Mouse (Mus musculus) neural tube, embryonic 14.5 days (tissue): ENCODE results near the gene Iars. TPM values are rescaled to one million over a fixed set of nuclear protein-coding genes. Genes with fewer than 3 reads are reported as not detected.

Source experiments
- ATAC-seq: fragments of 200-750 bp; cut with Nextera tagmentation; 2 replicates; pipeline ENCODE4 v1.8.0; 2017; ENCODE audit warnings: low read depth, mild to moderate bottlenecking, moderate TSS enrichment, moderate library complexity
- H3K27ac ChIP-seq: fragments of 300-500 bp; sonication (generic); 2 replicates; pipeline ENCODE4 v1.5.1; 2014; ENCODE audit warnings: low read depth, mild to moderate bottlenecking, control low read depth, low read length, moderate library complexity, mixed read lengths
- H3K27me3 ChIP-seq: fragments of 300-500 bp; sonication (generic); 2 replicates; pipeline ENCODE4 v1.6.1; 2014; ENCODE audit warnings: low read length; ENCODE audit not compliant: control insufficient read depth, insufficient read depth
- H3K36me3 ChIP-seq: fragments of 300-500 bp; sonication (generic); 2 replicates; pipeline ENCODE4 v1.6.1; 2014; ENCODE audit warnings: low read length, mixed read lengths; ENCODE audit not compliant: control insufficient read depth, insufficient read depth
- H3K4me1 ChIP-seq: fragments of 300-500 bp; sonication (generic); 2 replicates; pipeline ENCODE4 v1.6.1; 2014; ENCODE audit warnings: low read length; ENCODE audit not compliant: control insufficient read depth, insufficient read depth
- H3K4me2 ChIP-seq: fragments of 300-500 bp; sonication (generic); 2 replicates; pipeline ENCODE4 v1.6.1; 2014; ENCODE audit warnings: mild to moderate bottlenecking, low read depth, low read length, control low read depth
- H3K4me3 ChIP-seq: fragments of 300-500 bp; sonication (generic); 2 replicates; pipeline ENCODE4 v1.5.1; 2014; ENCODE audit warnings: low read depth, low read length, control low read depth, mixed read lengths
- H3K9ac ChIP-seq: fragments of 300-500 bp; sonication (generic); replicated peaks from 2 replicates; pipeline ENCODE4 v1.6.1; 2014; ENCODE audit warnings: low read depth, mild to moderate bottlenecking, control low read depth, low read length, mixed read lengths
- H3K9me3 ChIP-seq: fragments of 300-500 bp; sonication (generic); 2 replicates; pipeline ENCODE4 v1.6.1; 2016; ENCODE audit warnings: low read length; ENCODE audit not compliant: control insufficient read depth
- WGBS: fragments of 180-500 bp; shearing (Covaris S2); extraction: QIAGEN DNeasy Blood & Tissue Kit; methylation state at CpG from one replicate; pipeline ENCODE4 v1.1.7; 2014; 5-methylcytosine and 5-hydroxymethylcytosine counted together
- polyA plus RNA-seq: library from polyadenylated mRNA; unstranded; fragments of >200 nt; fragmentation: Nextera tagmentation; extraction: Ambion mirVana; gene quantifications from 2 replicates; pipeline ENCODE4 v1.2.1, GENCODE M21; 2014

Gene Iars
- polyA plus RNA-seq, 1 experiment from 2014 or later: 59.3 TPM

DNA sequence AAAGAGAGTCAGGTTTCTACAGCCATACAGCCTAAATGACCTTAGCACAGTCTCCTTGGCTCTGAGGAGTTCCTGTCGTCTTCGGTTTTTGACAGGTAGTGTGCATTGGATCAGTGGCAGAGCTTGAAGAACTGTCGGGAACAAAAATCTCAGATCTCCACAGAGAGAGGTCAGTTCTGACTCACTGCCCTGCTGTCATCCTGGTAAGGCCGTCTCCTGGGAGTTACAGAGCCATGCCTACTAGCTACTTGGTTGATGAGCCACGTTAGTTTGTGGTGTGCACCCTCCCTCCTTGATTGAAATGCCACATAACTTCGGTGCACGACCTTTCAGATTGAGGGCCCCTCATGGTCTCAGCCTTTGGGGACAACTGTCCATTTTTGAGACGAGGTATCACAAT, 26.4 kb downstream of the Iars start:
- Histone ChIP-seq H3K36me3 (peaks cover 65% of the 10 kb centered on the region), H3K9ac (no peak overlapping the region)

DNA sequence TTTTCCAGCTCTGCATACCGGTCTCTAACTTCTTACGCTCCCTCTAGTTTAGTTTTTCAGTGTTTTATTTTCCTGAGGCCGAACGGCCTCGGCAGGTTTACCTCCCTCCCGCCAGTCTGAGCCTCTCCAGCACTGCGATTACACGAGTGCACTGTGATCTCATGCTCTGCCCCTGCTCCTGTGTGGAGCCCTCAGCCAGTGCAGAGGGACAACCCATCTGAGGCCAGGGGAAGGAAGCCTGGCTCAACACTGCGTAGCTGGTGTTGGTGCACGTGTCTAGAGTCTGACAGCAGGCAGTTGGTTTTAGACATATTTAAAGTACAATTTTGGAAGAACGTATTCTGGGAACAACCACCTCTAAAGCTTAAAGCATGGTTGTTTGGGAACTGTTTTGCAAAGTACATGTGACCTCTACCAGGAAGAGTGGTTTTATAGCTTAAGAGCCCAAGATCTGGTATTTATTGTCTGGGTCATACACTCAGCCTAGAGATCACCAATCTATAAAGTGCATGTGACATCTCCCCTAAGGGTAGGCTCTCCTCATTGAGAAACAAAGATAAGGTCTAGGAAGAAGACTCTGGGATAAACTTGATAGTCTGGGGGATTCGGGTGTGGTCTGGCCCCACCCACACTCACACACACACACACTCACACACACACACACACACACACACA, 30.3 kb downstream of the Iars start:
- Histone ChIP-seq H3K36me3 (peaks cover 60% of the 10 kb centered on the region), H3K4me1 (no peaks in the 10 kb centered on the region), H3K27me3 (no peaks in the 10 kb centered on the region), H3K4me3 (no peak overlapping the region), H3K9me3 (no peaks in the 10 kb centered on the region), H3K27ac (no peak overlapping the region), H3K4me2 (no peak overlapping the region), H3K9ac (no peak overlapping the region)
- WGBS: 95% methylated on average over 12 of the region's 12 CpGs
- no peak for ATAC-seq

More for the DNA sequence above, 26.4 kb downstream of the Iars start:
- Histone ChIP-seq H3K4me3 (no peak overlapping the region), H3K27me3 (no peaks in the 10 kb centered on the region), H3K4me1 (peaks cover 5% of the 10 kb centered on the region; the same call in 1 of the 2 replicates), H3K9me3 (no peaks in the 10 kb centered on the region), H3K4me2 (no peak overlapping the region), H3K27ac (no peak overlapping the region)
- ATAC-seq: no peak
- 93% methylated on average over 8 of the region's 8 CpGs for WGBS

GRCm38 (mm10) chr13:49719310-49719709, 37.4 kb downstream of the Iars start:
- 83% methylated on average over 3 of the region's 3 CpGs for WGBS

DNA sequence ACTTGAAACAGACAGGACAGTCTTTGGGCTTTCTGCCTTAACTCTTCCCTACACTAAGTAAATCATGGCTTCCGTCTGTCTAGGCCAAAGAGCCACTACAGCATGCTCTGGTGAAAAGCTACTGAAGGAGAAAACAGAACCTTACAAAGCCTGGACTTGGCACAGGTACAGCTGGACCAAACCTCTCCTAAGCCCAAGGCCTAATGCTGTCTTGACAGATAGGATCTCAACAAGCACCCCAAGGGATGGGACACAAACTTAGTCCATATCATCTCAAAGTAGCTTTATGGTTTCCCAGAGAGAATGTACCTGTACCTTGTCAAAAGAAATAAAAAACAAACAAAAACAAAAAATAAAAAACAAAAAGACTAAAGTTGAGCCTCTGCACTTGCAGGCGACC, 54.5 kb downstream of the Iars start:
- H3K9ac ChIP-seq: no peak overlapping the region
- H3K27me3 ChIP-seq: no peaks in the 10 kb centered on the region
- H3K4me1 ChIP-seq: no peaks in the 10 kb centered on the region
- H3K27ac ChIP-seq: no peak overlapping the region
- H3K9me3 ChIP-seq: no peaks in the 10 kb centered on the region
- no peak overlapping the region for H3K4me3 ChIP-seq
- 92% methylated on average over 2 of the region's 2 CpGs for WGBS
- H3K4me2 ChIP-seq: no peak overlapping the region
- peaks cover 26% of the 10 kb centered on the region for H3K36me3 ChIP-seq
- ATAC-seq: no peak

More at GRCm38 (mm10) chr13:49719310-49719709, 37.4 kb downstream of the Iars start:
- Histone ChIP-seq H3K4me1 (no peaks in the 10 kb centered on the region), H3K9me3 (no peaks in the 10 kb centered on the region), H3K36me3 (peaks cover 88% of the 10 kb centered on the region), H3K27me3 (no peaks in the 10 kb centered on the region), H3K9ac (no peak overlapping the region), H3K27ac (no peak overlapping the region), H3K4me3 (no peak overlapping the region), H3K4me2 (no peak overlapping the region)
- no peak for ATAC-seq

GRCm38 (mm10) chr13:49738011-49738410, 56.1 kb downstream of the Iars start:
- no peak overlapping the region for H3K27ac ChIP-seq
- H3K27me3 ChIP-seq: no peaks in the 10 kb centered on the region
- no peak overlapping the region for H3K9ac ChIP-seq
- 95% methylated on average over 2 of the region's 2 CpGs for WGBS
- H3K9me3 ChIP-seq: no peaks in the 10 kb centered on the region
- ATAC-seq: no peak
- no peaks in the 10 kb centered on the region for H3K4me1 ChIP-seq
- no peak overlapping the region for H3K4me2 ChIP-seq
- H3K4me3 ChIP-seq: no peak overlapping the region
- peaks cover 13% of the 10 kb centered on the region for H3K36me3 ChIP-seq

DNA sequence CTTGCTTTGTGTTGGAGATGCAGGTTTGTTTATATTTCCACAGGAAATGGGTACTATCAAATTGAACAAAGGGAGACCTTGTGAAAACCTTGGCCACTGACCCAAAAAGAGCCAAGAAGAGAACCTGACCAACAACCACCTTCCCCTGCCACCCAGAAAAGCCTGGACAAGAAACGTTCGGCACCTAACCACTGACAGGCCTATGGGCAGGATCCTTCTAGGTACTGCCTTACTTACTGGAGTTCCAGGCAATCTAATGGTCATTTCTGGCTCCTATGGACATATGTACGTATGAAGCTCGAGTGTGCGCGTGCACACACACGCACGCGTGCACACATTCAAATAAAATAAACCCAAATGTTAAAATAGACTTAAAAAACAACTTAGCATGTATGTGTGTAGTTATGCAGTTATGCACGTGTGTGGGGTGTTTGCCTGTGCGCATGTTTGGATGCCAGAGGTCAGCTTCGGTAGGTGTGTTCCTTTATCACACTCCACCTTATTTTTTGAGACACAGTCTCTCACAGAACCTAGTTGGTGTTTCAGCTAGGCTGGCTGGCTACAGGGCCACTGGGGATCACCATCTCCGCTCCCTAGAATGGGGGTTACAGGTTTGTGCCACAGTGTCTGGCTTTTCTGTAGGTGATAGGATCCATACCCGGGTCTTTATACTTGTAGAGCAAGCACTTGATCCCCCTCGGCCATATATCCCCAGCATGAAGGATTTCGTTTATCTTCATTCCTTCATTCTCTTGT, 59.6 kb downstream of the Iars start:
- H3K4me2 ChIP-seq: no peak overlapping the region
- H3K27me3 ChIP-seq: no peaks in the 10 kb centered on the region
- no peak overlapping the region for H3K27ac ChIP-seq
- H3K4me1 ChIP-seq: no peaks in the 10 kb centered on the region
- H3K9ac ChIP-seq: no peak overlapping the region
- no peaks in the 10 kb centered on the region for H3K9me3 ChIP-seq
- no peaks in the 10 kb centered on the region for H3K36me3 ChIP-seq
- no peak for ATAC-seq
- H3K4me3 ChIP-seq: no peak overlapping the region
- 92% methylated on average over 16 of the region's 16 CpGs for WGBS

DNA sequence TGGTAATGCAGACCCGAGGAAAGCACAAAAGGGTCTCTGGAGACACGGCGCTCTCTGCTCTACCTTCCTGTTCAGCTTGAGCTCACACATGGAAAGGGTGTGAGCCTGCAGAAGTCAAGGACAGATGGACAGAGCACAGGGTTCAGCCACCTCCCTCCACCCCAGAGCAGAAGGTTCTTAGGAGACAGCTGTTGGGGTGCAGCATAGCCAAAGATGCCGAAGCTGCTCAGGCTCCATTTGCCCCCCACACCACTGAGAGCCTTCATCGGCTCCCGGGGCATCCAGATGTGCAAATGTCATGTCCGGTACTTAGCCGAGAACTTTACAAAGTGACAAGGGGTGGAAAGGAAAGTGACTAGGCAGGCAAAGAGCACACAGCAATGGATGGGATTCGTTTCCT, 74.7 kb downstream of the Iars start:
- H3K4me3 ChIP-seq: no peak overlapping the region
- no peak overlapping the region for H3K4me2 ChIP-seq
- H3K36me3 ChIP-seq: no peaks in the 10 kb centered on the region
- no peak overlapping the region for H3K27ac ChIP-seq
- 88% methylated on average over 9 of the region's 9 CpGs for WGBS
- H3K4me1 ChIP-seq: no peaks in the 10 kb centered on the region
- no peaks in the 10 kb centered on the region for H3K9me3 ChIP-seq
- ATAC-seq: no peak
- H3K27me3 ChIP-seq: no peaks in the 10 kb centered on the region
- no peak overlapping the region for H3K9ac ChIP-seq

DNA sequence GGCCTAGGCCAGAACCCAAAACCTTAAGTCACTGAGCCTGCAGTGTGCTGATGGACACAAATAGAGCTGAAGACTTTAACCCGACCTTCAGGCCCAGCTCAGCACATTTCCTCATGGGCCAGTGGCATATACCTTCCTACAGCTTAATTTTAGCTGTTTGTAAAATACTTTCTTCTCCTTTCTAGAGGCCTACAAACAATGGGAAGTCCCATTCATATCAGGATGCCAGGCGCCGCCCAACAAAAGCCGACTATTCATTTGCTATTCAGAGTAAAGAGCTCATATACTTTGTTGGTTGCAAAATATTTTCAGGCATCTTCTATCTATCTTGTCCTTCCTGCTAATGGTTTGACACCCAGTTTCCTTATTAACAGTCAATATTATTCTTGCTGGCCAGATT, 76.1 kb downstream of the Iars start:
- ATAC-seq: no peak
- no peaks in the 10 kb centered on the region for H3K27me3 ChIP-seq
- no peak overlapping the region for H3K9ac ChIP-seq
- H3K27ac ChIP-seq: no peak overlapping the region
- no peak overlapping the region for H3K4me2 ChIP-seq
- H3K4me1 ChIP-seq: no peaks in the 10 kb centered on the region
- H3K9me3 ChIP-seq: no peaks in the 10 kb centered on the region
- no peak overlapping the region for H3K4me3 ChIP-seq
- 91% methylated on average over 4 of the region's 4 CpGs for WGBS
- H3K36me3 ChIP-seq: no peaks in the 10 kb centered on the region

GRCm38 (mm10) chr13:49760675-49761074, 78.8 kb downstream of the Iars start:
- 69% methylated on average over 1 of the region's 1 CpGs for whole genome bisulfite sequencing
- Histone ChIP-seq H3K4me1 (no peaks in the 10 kb centered on the region), H3K27ac (no peak overlapping the region), H3K36me3 (no peaks in the 10 kb centered on the region), H3K9me3 (no peaks in the 10 kb centered on the region), H3K4me3 (no peak overlapping the region), H3K4me2 (no peak overlapping the region), H3K27me3 (no peaks in the 10 kb centered on the region), H3K9ac (no peak overlapping the region)
- no peak for ATAC-seq
